Mouse (Mus musculus) MEL (cell line): ENCODE data around the gene Zfp260. TPM values are rescaled to one million over a fixed set of nuclear protein-coding genes. Genes with fewer than 3 reads are reported as not detected.

Experiments
- DNase-seq: peaks from one replicate; pipeline ENCODE4 v3.0.0; 2011; ENCODE audit warnings: low read depth, low spot score
- H3K27ac ChIP-seq: 2 replicates; pipeline ENCODE4 v1.5.1; 2012; ENCODE audit warnings: low read depth, mild to moderate bottlenecking, control low read depth, low read length, moderate library complexity; ENCODE audit not compliant: control insufficient read depth
- H3K27me3 ChIP-seq, 2 experiments: fragments of 150-350 bp in 1 of 2; sonication (generic) in 1 of 2; 2 replicates each; pipeline ENCODE4 v1.6.1; 2012; ENCODE audit warnings: low read length in 2 of 2, mild to moderate bottlenecking in 2 of 2, improper control_type of control experiment in 1 of 2, moderate library complexity in 1 of 2; ENCODE audit not compliant: insufficient read depth in 2 of 2, control insufficient read depth in 1 of 2
- H3K36me3 ChIP-seq, 2 experiments: 2 replicates each; pipeline ENCODE4 v1.6.1; 2012 to 2014; ENCODE audit warnings: low read length in 2 of 2, improper control_type of control experiment in 1 of 2, inconsistent platforms in 1 of 2, mild to moderate bottlenecking in 1 of 2; ENCODE audit not compliant: insufficient read depth in 2 of 2, control insufficient read depth in 1 of 2
- H3K4me1 ChIP-seq, 2 experiments: fragments of 150-350 bp in 1 of 2; sonication (generic) in 1 of 2; 2 replicates each; pipeline ENCODE4 v1.6.1; 2012; ENCODE audit warnings: low read length in 2 of 2, improper control_type of control experiment in 1 of 2, mild to moderate bottlenecking in 1 of 2; ENCODE audit not compliant: insufficient read depth in 2 of 2, control insufficient read depth in 1 of 2
- H3K4me3 ChIP-seq, 2 experiments: fragments of 150-350 bp in 1 of 2; sonication (generic) in 1 of 2; 2 replicates each; pipeline ENCODE4 v1.5.1; 2012; ENCODE audit warnings: low read depth in 2 of 2, low read length in 2 of 2, mild to moderate bottlenecking in 2 of 2, moderate library complexity in 2 of 2, control low read depth in 1 of 2, improper control_type of control experiment in 1 of 2; ENCODE audit not compliant: control insufficient read depth in 1 of 2, insufficient read depth in 1 of 2
- H3K79me2 ChIP-seq: 2 replicates; pipeline ENCODE4 v1.6.1; 2012; ENCODE audit warnings: mild to moderate bottlenecking, low read length, moderate library complexity; ENCODE audit not compliant: control insufficient read depth, poor library complexity, insufficient read depth
- H3K9ac ChIP-seq: 2 replicates; pipeline ENCODE4 v1.6.1; 2012; ENCODE audit warnings: low read depth, mild to moderate bottlenecking, control low read depth, low read length, moderate library complexity; ENCODE audit not compliant: control insufficient read depth, poor library complexity, severe bottlenecking
- H3K9me3 ChIP-seq: fragments of 150-350 bp; sonication (generic); replicated peaks from 2 replicates; pipeline ENCODE4 v1.6.1; 2012; ENCODE audit warnings: mild to moderate bottlenecking, low read length, improper control_type of control experiment, moderate library complexity; ENCODE audit not compliant: insufficient read depth
- BHLHE40 ChIP-seq: IDR thresholded peaks from 2 replicates; pipeline ENCODE4 v1.6.1; 2012; ENCODE audit warnings: low read depth, mild to moderate bottlenecking, inconsistent platforms, low read length, improper control_type of control experiment, borderline replicate concordance
- CHD1 ChIP-seq: IDR thresholded peaks from 2 replicates; pipeline ENCODE4 v1.6.1; 2012; ENCODE audit warnings: low read depth, mild to moderate bottlenecking, inconsistent platforms, low read length, improper control_type of control experiment
- CTCF ChIP-seq, 3 experiments: IDR thresholded peaks in 2 of 3; conservative IDR thresholded peaks in 1 of 3; 2 replicates each; pipeline ENCODE4 v1.5.1; 2011 to 2012; ENCODE audit warnings: low read length in 3 of 3, low read depth in 2 of 3, mild to moderate bottlenecking in 2 of 3, improper control_type of control experiment in 1 of 3, inconsistent platforms in 1 of 3, mixed read lengths in 1 of 3, moderate library complexity in 1 of 3; ENCODE audit not compliant: control insufficient read depth in 1 of 3, insufficient read depth in 1 of 3, poor library complexity in 1 of 3, severe bottlenecking in 1 of 3
- E2F4 ChIP-seq: IDR thresholded peaks from 2 replicates; pipeline ENCODE4 v1.6.1; 2011; ENCODE audit warnings: low read depth, low read length, improper control_type of control experiment, borderline replicate concordance
- ELF1 ChIP-seq: IDR thresholded peaks from 2 replicates; pipeline ENCODE4 v1.6.1; 2014; ENCODE audit warnings: low read depth, mild to moderate bottlenecking, inconsistent platforms, low read length, improper control_type of control experiment, moderate library complexity
- EP300 ChIP-seq, 2 experiments: IDR thresholded peaks; 2 replicates each; pipeline ENCODE4 v1.6.1; 2011; ENCODE audit warnings: improper control_type of control experiment in 2 of 2, low read length in 2 of 2, low read depth in 1 of 2, mild to moderate bottlenecking in 1 of 2
- ETS1 ChIP-seq: IDR thresholded peaks from 2 replicates; pipeline ENCODE4 v1.6.1; 2012; ENCODE audit warnings: low read depth, mild to moderate bottlenecking, inconsistent platforms, low read length, improper control_type of control experiment, moderate library complexity
- GABPA ChIP-seq: IDR thresholded peaks from 2 replicates; pipeline ENCODE4 v1.6.1; 2012; ENCODE audit warnings: low read depth, mild to moderate bottlenecking, inconsistent platforms, low read length, improper control_type of control experiment, moderate library complexity
- GATA1 ChIP-seq: IDR thresholded peaks from 2 replicates; pipeline ENCODE4 v1.6.1; 2011; ENCODE audit warnings: low read depth, low read length, improper control_type of control experiment
- JUND ChIP-seq: IDR thresholded peaks from 2 replicates; pipeline ENCODE4 v1.6.1; 2011; ENCODE audit warnings: low read depth, mild to moderate bottlenecking, improper control_type of control experiment, low read length
- KAT2A ChIP-seq: conservative IDR thresholded peaks from 2 replicates; pipeline ENCODE4 v1.6.1; 2012; ENCODE audit warnings: low read depth, low read length, improper control_type of control experiment, inconsistent platforms
- MAFK ChIP-seq: IDR thresholded peaks from 2 replicates; pipeline ENCODE4 v1.6.1; 2011; ENCODE audit warnings: low read depth, mild to moderate bottlenecking, low read length, improper control_type of control experiment, borderline replicate concordance
- MAX ChIP-seq: IDR thresholded peaks from 2 replicates; pipeline ENCODE4 v1.6.1; 2011; ENCODE audit warnings: low read length, improper control_type of control experiment
- MAZ ChIP-seq: IDR thresholded peaks from 2 replicates; pipeline ENCODE4 v1.6.1; 2012; ENCODE audit warnings: low read depth, mild to moderate bottlenecking, inconsistent platforms, low read length, improper control_type of control experiment
- MEF2A ChIP-seq: IDR thresholded peaks from 2 replicates; pipeline ENCODE4 v1.6.1; 2014; ENCODE audit warnings: low read depth, mild to moderate bottlenecking, inconsistent platforms, low read length, improper control_type of control experiment; ENCODE audit not compliant: poor library complexity, insufficient replicate concordance, severe bottlenecking; ENCODE audit errors: extremely low read depth
- MXI1 ChIP-seq: IDR thresholded peaks from 2 replicates; pipeline ENCODE4 v1.6.1; 2011; ENCODE audit warnings: mild to moderate bottlenecking, low read depth, low read length, improper control_type of control experiment
- MYB ChIP-seq: IDR thresholded peaks from 2 replicates; pipeline ENCODE4 v1.6.1; 2011; ENCODE audit warnings: mild to moderate bottlenecking, low read depth, low read length, improper control_type of control experiment
- MYC ChIP-seq: IDR thresholded peaks from 2 replicates; pipeline ENCODE4 v1.6.1; 2011; ENCODE audit warnings: low read depth, mild to moderate bottlenecking, low read length, improper control_type of control experiment, moderate library complexity
- POLR2AphosphoS2 ChIP-seq: IDR thresholded peaks from 2 replicates; pipeline ENCODE4 v1.6.1; 2011; ENCODE audit warnings: low read length, improper control_type of control experiment
- POLR2AphosphoS5 ChIP-seq: IDR thresholded peaks from 2 replicates; pipeline ENCODE4 v1.6.1; 2012; ENCODE audit warnings: low read depth, borderline replicate concordance, mild to moderate bottlenecking, inconsistent platforms, low read length, moderate library complexity, mixed read lengths
- RAD21 ChIP-seq: IDR thresholded peaks from 2 replicates; pipeline ENCODE4 v1.6.1; 2011; ENCODE audit warnings: mild to moderate bottlenecking, low read depth, low read length, improper control_type of control experiment
- RCOR1 ChIP-seq: IDR thresholded peaks from 2 replicates; pipeline ENCODE4 v1.6.1; 2012; ENCODE audit warnings: low read depth, mild to moderate bottlenecking, inconsistent platforms, low read length, improper control_type of control experiment
- SIN3A ChIP-seq: IDR thresholded peaks from 2 replicates; pipeline ENCODE4 v1.6.1; 2012; ENCODE audit warnings: low read length, improper control_type of control experiment, inconsistent platforms
- SMC3 ChIP-seq: IDR thresholded peaks from 2 replicates; pipeline ENCODE4 v1.6.1; 2011; ENCODE audit warnings: low read depth, low read length, improper control_type of control experiment
- TAL1 ChIP-seq: IDR thresholded peaks from 2 replicates; pipeline ENCODE4 v1.6.1; 2012; ENCODE audit warnings: mild to moderate bottlenecking, inconsistent platforms, low read length, moderate library complexity, mixed read lengths
- USF2 ChIP-seq, 2 experiments: IDR thresholded peaks; 2 replicates each; pipeline ENCODE4 v1.6.1; 2011 to 2012; ENCODE audit warnings: improper control_type of control experiment in 2 of 2, low read length in 2 of 2, borderline replicate concordance in 1 of 2, inconsistent platforms in 1 of 2, low read depth in 1 of 2, mild to moderate bottlenecking in 1 of 2; ENCODE audit not compliant: insufficient read depth in 1 of 2
- ZC3H11A ChIP-seq: IDR thresholded peaks from 2 replicates; pipeline ENCODE4 v1.6.1; 2012; ENCODE audit warnings: low read depth, mild to moderate bottlenecking, inconsistent platforms, low read length, improper control_type of control experiment
- ZKSCAN1 ChIP-seq: IDR thresholded peaks from 2 replicates; pipeline ENCODE4 v1.6.1; 2012; ENCODE audit warnings: low read depth, mild to moderate bottlenecking, inconsistent platforms, low read length, improper control_type of control experiment, moderate library complexity
- ZMIZ1 ChIP-seq: IDR thresholded peaks from 2 replicates; pipeline ENCODE4 v1.6.1; 2012; ENCODE audit warnings: low read depth, mild to moderate bottlenecking, inconsistent platforms, low read length, improper control_type of control experiment, moderate library complexity
- ZNF384 ChIP-seq: IDR thresholded peaks from 2 replicates; pipeline ENCODE4 v1.6.1; 2012; ENCODE audit warnings: low read depth, mild to moderate bottlenecking, inconsistent platforms, low read length, improper control_type of control experiment
- polyA plus RNA-seq, 2 experiments: library from polyadenylated mRNA; stranded (reverse) in 1 of 2; unstranded in 1 of 2; fragments of >175 nt in 1 of 2; fragments of >200 nt in 1 of 2; gene quantifications; 2 replicates each; pipeline versions ENCODE4 v1.2.1 to v1.2.4; 2012; ENCODE audit warnings: low replicate concordance in 2 of 2, low read depth in 1 of 2; ENCODE audit not compliant: insufficient read length in 2 of 2, insufficient read depth in 1 of 2, missing spikeins in 1 of 2
- total RNA-seq: library from RNA; depleted of rRNA; stranded (reverse); fragments of 300-350 nt; gene quantifications from 2 replicates; pipeline ENCODE4 v1.2.3, GENCODE M21; 2012

Zfp260 gene
- total and polyA plus RNA-seq, 3 experiments = 4.8 to 5.5 TPM; not detected in 1

DNA sequence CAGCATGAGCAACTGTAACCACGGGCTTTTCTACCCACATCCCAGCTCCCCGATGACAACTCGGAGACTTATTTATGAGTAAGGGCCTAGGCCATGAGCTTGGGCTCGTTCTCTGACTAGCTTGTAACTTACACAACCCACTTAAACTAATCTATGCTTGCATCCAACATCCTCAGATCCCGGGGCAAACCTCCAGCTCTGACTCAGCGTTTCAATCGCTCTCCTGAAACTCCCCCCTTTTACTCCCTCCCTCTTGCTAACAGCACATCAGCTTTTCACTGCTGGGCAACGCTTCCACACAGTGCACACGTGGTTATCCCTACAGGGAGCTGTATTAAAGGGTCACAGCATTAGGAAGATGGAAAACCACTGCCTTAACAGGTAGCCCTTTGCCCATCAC lies 8.1 kb upstream of the Zfp260 start:
- Histone ChIP-seq H3K9ac (no peak overlapping the region), H3K79me2 (peaks cover 7% of the 10 kb centered on the region), H3K27ac (no peak overlapping the region), H3K36me3 (peaks cover 1 to 2% of the 10 kb centered on the region in 2 experiments; a peak in 1 of 4 replicates), H3K9me3 (no peaks in the 10 kb centered on the region), H3K4me3 (no peak overlapping the region), H3K4me1 (peaks cover 0 to 8% of the 10 kb centered on the region in 2 experiments; a peak in 3 of 4 replicates), H3K27me3 (no peaks in the 10 kb centered on the region)
- DNase-seq = no peak
- TF ChIP-seq GATA1 (no peak), EP300 (IDR thresholded peaks at IDR 0.05; ENCODE audit: low read depth in 1 of 2, low read length in 2 of 2) (no peak), CHD1 (no peak), ZMIZ1 (no peak), MAX (no peak), MYB (no peak), SIN3A (no peak), JUND (no peak), KAT2A (no peak), MYC (no peak), E2F4 (no peak), RAD21 (no peak), BHLHE40 (no peak), SMC3 (no peak), MEF2A (no peak), ZC3H11A (no peak), RCOR1 (no peak), CTCF (IDR thresholded peaks at IDR 0.05 in 2 of 3, conservative IDR thresholded peaks at IDR 0.05 in 1 of 3; ENCODE audit: control insufficient read depth in 1 of 3, insufficient read depth in 1 of 3, low read depth in 2 of 3, low read length in 3 of 3, poor library complexity in 1 of 3, severe bottlenecking in 1 of 3) (no peak), USF2 (IDR thresholded peaks at IDR 0.05; ENCODE audit: borderline replicate concordance in 1 of 2, insufficient read depth in 1 of 2, low read depth in 1 of 2, low read length in 2 of 2) (no peak), MAZ (no peak)

DNA sequence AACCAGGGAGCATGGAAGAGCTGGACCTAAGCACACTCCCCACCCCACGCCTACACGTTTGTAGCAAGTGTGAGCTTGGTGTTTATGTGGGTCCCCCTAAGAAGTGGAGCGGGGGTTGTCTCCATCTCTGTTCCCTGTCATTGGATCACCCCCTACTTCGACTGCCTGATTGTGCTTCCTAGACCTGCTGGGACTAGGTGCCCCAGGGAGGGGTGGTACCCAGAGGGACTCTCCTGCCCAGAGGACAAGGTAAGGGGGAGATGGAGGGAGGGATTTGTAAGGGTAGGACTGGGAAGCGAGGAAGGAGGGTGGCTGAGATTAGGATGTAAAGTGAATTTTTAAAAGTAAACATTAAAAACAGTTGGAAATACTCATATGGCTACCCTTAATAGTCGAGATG lies 5.2 kb upstream of the Zfp260 start:
- Histone ChIP-seq H3K4me3 (peak overlapping the region; percentile 65 to 70), H3K79me2 (peaks cover 7% of the 10 kb centered on the region), H3K27me3 (no peaks in the 10 kb centered on the region), H3K36me3 (peaks cover 1 to 8% of the 10 kb centered on the region in 2 experiments; a peak in 2 of 4 replicates), H3K9me3 (no peaks in the 10 kb centered on the region), H3K9ac (peak overlapping the region; percentile 58), H3K27ac (no peak overlapping the region), H3K4me1 (peaks cover 0 to 10% of the 10 kb centered on the region in 2 experiments; a peak in 3 of 4 replicates)
- TF ChIP-seq MXI1 (no peak), MYB (no peak), POLR2AphosphoS2 (no peak), CHD1 (no peak), EP300 (IDR thresholded peaks at IDR 0.05; ENCODE audit: low read depth in 1 of 2, low read length in 2 of 2) (no peak), E2F4 (no peak), MYC (no peak), ZNF384 (no peak), POLR2AphosphoS5 (no peak), ETS1 (no peak), SIN3A (no peak), ELF1 (no peak), JUND (no peak), BHLHE40 (no peak), TAL1 (no peak), MAFK (no peak), GABPA (no peak), CTCF (IDR thresholded peaks at IDR 0.05 in 2 of 3, conservative IDR thresholded peaks at IDR 0.05 in 1 of 3; ENCODE audit: control insufficient read depth in 1 of 3, insufficient read depth in 1 of 3, low read depth in 2 of 3, low read length in 3 of 3, poor library complexity in 1 of 3, severe bottlenecking in 1 of 3) (no peak), ZKSCAN1 (no peak), USF2 (IDR thresholded peaks at IDR 0.05; ENCODE audit: borderline replicate concordance in 1 of 2, insufficient read depth in 1 of 2, low read depth in 1 of 2, low read length in 2 of 2) (no peak)
- DNase-seq = peak; percentile 26
